Mouse (Mus musculus) layer of hippocampus, postnatal 25 days (tissue): ENCODE measurements around the gene Exo1. TPM values are rescaled to one million over a fixed set of nuclear protein-coding genes. Genes with fewer than 3 reads are reported as not detected.

ENCODE experiments used
- DNase-seq, 2 experiments: peaks; one replicate each; pipeline ENCODE4 v3.0.0; 2022; ENCODE audit warnings: mixed read lengths in 2 of 2, low spot score in 1 of 2; ENCODE audit errors: extremely low spot score in 1 of 2
- total RNA-seq, 2 experiments: library from RNA; stranded (reverse); gene quantifications; 2 replicates each; pipeline ENCODE4 v1.2.3; 2021

Exo1 gene
- total RNA-seq, 2 experiments from 2014 or later: 0.62 to 0.87 TPM

- no peak for DNase-seq
Measured at GRCm38 (mm10) chr1:175950421-175950820, 70.0 kb downstream of the Exo1 start.

DNA sequence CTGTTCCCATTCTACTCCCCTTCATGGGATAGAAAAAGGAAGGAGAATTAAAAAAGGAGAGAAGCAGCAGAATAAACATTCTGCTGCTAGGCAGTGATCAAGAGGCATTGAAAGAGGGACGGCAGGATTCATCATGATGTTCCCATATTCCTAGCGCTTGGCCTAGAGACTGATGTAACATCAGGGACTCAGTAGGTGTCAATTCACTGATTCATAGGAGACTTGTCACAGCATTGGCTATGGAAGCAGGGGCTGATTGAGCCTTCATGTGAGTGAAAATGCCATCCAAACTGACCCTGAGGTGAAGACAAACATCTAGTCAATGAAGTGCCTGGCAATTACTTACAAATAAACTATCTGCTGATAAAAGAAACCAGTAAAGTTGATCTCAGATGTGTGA is 70.5 kb downstream of the Exo1 start:
- no peak for DNase-seq

GRCm38 (mm10) chr1:175961786-175962185 is 81.4 kb downstream of the Exo1 start:
- no peak for DNase-seq

Other genes starting within 250 kb of the Exo1 start
- 1 to 10 TPM; 1.4 TPM for gene Opn3, start 187.8 kb upstream of the Exo1 start, total RNA-seq
- 1 to 10 TPM; 4.1 to 4.3 TPM for gene Chml, start 187.7 kb upstream of the Exo1 start, total RNA-seq
- gene Wdr64, start 182.0 kb upstream of the Exo1 start, total RNA-seq: not detected
- gene Gm38100, start 39.7 kb downstream of the Exo1 start, total RNA-seq: not detected
- gene Rbm8a2, start 98.5 kb downstream of the Exo1 start, total RNA-seq: not detected